Mouse (Mus musculus) brain, embryonic 14.5 days (tissue): ENCODE results near the gene 2700049A03Rik.

ENCODE experiments used
- CTCF ChIP-seq: fragments of 200-500 bp; IDR thresholded peaks from 2 replicates; pipeline ENCODE4 v1.5.1; 2012; ENCODE audit warnings: inconsistent platforms, mild to moderate bottlenecking, moderate library complexity, borderline replicate concordance; ENCODE audit not compliant: insufficient read depth, insufficient read length; ENCODE audit errors: extremely low read depth
- POLR2A ChIP-seq: fragments of 200-500 bp; IDR thresholded peaks from 2 replicates; pipeline ENCODE4 v1.6.1; 2012; ENCODE audit warnings: mild to moderate bottlenecking, inconsistent platforms, borderline replicate concordance; ENCODE audit not compliant: poor library complexity, insufficient read depth, insufficient read length, severe bottlenecking; ENCODE audit errors: extremely low read depth

- TF ChIP-seq CTCF (no peak), POLR2A (no peak)
Observed at GRCm38 (mm10) chr12:71135581-71135980, 1.1 kb upstream of the 2700049A03Rik start.
